Mouse (Mus musculus): Measurements from ENCODE around the gene Apeh.

DNA sequence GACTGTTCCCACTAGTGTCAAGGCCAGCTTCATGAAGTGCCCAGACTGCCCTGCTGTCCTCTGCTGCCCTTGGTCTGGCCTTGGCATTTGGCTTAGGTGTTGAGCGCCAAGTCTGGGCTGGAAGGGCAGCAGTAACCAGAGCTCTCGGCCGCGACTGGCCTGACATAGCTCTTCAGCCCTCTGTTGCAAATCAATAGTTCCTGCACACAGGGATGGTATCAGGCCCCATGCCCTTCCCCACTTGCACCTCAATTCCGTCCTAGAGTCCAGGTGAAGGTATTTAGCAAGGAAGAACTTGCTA lies 37.2 kb downstream of the Apeh start:
- TF ChIP-seq POLR2A (IDR thresholded peaks at IDR 0.05; ENCODE audit: extremely low read depth, insufficient read depth, low read length) (no peak), CTCF (IDR thresholded peaks at IDR 0.05; ENCODE audit: low read depth, low read length) (no peak)
